Mouse (Mus musculus) gastrocnemius, adult 18-20 months (tissue): ENCODE results near the gene Trpm8. TPM values are rescaled to one million over a fixed set of nuclear protein-coding genes. Genes with fewer than 3 reads are reported as not detected.

Experiments used
- DNase-seq: peaks from one replicate; pipeline ENCODE4 v3.0.0; 2021; ENCODE audit warnings: low spot score
- total RNA-seq, 2 experiments: library from RNA; stranded (reverse); gene quantifications; 2 replicates each; pipeline ENCODE4 v1.2.3; 2021

Trpm8 gene
- total RNA-seq, 2 experiments from 2014 or later, result not detected

DNA sequence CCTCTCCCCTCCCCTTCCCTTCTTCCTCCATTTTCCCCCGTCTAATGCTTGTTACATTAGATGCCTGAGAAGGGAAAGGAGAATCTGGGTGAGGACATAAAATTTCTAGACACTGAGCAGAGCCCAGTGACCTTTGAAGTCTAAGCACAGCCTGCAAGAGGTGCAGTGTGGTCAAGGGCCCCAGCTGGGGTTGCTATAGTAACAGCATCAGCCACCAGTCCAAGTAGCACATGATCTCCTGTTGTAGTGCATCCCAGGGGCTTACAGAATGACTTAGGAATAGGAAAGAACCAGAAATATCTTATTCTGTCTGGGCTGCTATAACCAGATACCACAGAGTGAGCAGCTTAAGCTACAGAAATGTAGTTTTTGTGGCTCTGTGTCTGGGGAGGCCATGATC is 152.0 kb downstream of the Trpm8 start:
- no peak for DNase-seq

DNA sequence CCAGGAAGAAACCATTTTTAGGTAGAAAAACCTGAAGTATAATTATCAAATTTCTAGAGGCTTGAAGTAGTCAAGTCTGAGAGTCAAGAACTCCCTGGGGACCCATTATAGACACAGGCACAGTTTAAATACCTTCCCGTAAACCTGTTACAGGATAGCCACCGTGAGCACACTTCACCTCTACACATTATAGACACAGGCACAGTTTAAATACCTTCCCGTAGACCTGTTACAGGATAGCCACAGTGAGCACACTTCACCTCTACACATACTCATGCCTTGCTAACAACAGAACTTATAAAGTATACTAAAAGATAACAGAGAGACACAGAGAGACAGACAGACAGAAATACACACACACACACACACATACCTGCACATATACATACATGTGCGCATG is 153.8 kb downstream of the Trpm8 start:
- DNase-seq, result no peak

DNA sequence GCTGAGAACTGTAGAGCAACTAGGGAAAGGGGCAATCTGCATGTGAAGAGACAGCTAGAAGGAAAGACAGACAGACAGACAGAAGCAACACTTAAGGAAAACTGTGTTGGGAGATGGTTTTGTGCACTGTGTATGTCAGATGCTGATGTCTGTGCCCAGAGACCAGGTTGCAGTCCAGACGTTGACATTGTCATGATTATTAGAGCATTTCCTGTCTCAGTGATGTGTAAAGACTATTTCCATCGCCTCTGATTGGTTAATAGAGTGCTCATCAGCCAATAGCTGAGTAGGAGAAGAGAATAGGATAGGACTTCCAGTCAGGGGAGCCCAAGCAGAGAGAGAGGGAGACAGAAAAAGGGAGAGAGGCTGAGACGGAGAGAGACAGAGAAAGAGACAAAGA is 155.1 kb downstream of the Trpm8 start:
- no peak for DNase-seq

DNA sequence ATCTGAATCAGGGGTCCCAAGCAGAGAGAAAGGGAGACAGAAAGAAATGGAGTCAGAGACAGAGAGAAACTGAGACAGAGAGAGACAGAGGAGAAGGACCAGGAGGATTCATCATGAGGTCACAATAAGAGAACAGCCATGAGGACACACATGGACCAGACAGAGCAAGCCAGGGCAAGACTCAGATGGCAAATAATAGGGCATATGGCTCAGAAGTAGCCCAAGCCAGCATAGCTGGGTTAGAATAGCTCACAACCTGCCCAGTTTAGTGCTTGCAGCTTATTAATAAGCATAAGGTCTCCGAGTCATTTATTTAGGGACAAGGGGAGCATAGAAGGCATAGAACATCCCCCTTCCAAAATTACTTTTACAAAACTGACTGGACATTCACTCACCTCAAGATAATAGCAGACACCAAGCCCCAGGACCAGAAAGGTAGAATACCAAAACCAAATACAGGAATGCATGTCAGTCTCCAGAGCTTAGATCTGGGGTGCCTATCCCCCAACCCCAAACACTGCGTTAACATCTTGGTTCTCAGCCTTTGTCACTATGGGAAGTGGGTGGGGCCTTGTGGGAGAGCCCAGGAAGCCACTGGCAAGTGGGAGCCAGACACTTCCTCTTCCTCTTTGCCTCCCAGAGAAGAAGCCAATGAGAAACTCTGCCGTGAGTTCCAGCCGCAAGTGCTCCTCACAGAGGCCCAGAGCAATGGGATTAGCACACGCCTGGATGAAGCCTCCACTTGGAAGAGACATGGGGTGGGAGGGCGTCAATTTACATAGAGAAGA is 155.8 kb downstream of the Trpm8 start:
- no peak for DNase-seq

DNA sequence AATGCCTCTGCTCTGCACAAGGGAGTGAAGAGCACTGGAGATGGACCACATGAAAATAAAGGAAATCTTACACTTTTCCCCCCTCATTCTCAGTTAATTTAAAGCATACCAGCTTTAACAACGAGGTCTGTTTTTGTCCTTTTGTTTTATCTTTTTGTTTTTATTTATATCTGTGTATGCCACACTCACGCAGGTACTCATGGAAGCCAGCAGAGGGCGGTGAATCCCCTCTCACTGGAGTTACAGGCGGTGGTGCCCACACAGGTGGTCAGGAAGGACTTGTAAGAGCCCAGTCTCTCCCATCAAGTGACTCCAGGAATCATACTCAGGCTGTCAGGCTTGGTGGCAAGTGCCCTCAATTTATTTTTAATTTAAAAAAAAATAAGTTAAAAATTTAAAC is 156.6 kb downstream of the Trpm8 start:
- DNase-seq, result no peak

DNA sequence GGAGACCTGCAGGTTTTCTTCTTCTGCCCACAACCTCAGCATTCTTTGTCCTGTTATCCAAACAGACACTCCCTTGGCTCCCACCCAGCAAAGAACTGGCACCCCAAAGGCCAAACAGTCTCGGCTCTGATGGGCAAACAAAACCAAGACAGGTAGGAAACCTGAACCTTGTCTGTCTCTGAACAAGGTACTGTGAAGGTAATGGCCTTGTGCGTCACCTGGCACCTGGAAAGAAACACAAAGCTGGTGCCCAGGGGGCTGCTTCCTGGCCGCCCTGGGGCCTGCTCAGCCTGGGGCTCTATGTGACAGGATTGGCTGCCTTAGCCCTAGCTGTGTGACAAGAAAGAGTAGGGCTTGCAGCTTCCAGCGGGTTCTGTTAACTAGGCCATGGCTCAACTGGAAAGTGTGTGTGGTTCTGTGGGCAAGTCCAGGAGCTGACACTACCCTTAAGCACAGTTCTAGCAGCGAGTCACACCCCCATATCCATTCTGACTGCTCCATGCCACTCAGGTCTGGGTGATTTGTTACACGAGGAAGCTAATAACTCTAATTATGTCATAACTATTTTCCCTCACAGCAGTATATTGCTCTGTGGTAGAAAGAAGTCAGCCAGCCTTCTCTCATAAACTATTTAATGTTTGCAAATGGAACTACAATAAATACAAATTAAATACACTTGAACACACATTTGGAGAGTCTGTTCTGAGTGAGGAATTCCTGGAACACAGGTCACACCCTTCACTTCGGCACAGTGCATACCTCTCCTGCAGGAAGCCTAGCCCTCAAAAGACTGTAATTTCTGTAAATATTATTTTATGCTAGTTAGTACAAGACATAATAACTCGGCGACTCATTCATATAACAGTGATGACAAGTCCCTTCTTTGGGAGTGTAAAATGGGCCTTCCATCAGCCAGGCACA is 160.0 kb downstream of the Trpm8 start:
- DNase-seq, result no peak

Other genes starting within 250 kb of the Trpm8 start
- gene Ugt1a10, start 222.3 kb upstream of the Trpm8 start, total RNA-seq, result not detected
- under 1 TPM in 1 of 2 experiments, not detected in 1; 0.14 TPM for gene Ugt1a9, start 206.9 kb upstream of the Trpm8 start, total RNA-seq
- not detected for gene Ugt1a8, start 189.8 kb upstream of the Trpm8 start, total RNA-seq
- under 1 TPM; 0.31 to 0.37 TPM for gene Ugt1a7c, start 182.6 kb upstream of the Trpm8 start, total RNA-seq
- gene Ugt1a6b, start 174.4 kb upstream of the Trpm8 start, total RNA-seq, result under 1 TPM; 0.34 to 0.64 TPM
- gene Ugt1a6a, start 142.9 kb upstream of the Trpm8 start, total RNA-seq, result 1 to 10 TPM in 1 of 2 experiments, under 1 TPM in 1; 0.66 to 1.4 TPM
- under 1 TPM in 1 of 2 experiments, not detected in 1; 0.14 TPM for gene Ugt1a5, start 111.6 kb upstream of the Trpm8 start, total RNA-seq
- under 1 TPM in 1 of 2 experiments, not detected in 1; 0.09 TPM for gene Ugt1a2, start 77.1 kb upstream of the Trpm8 start, total RNA-seq
- gene Dnajb3, start 71.9 kb upstream of the Trpm8 start, total RNA-seq, result not detected
- gene Ugt1a1, start 65.7 kb upstream of the Trpm8 start, total RNA-seq, result under 1 TPM in 1 of 2 experiments, not detected in 1; 0.09 TPM
- not detected for gene Mroh2a, start 50.7 kb upstream of the Trpm8 start, total RNA-seq
- 1 to 10 TPM; 5.4 to 5.8 TPM for gene Hjurp, start within 50 bp of the Trpm8 start, total RNA-seq
- not detected for gene Spp2, start 129.3 kb downstream of the Trpm8 start, total RNA-seq
- not detected for gene Glrp1, start 232.4 kb downstream of the Trpm8 start, total RNA-seq